Mouse (Mus musculus) midbrain, embryonic 11.5 days (tissue): ENCODE measurements around the gene Platr17. TPM values are rescaled to one million over a fixed set of nuclear protein-coding genes. Genes with fewer than 3 reads are reported as not detected.
"Not testable (repeated sequence)": the region's sequence is repeated elsewhere in the genome, so short reads cannot be mapped to it uniquely, and the experiment has no call there.

ENCODE experiments used
- ATAC-seq: fragments of 200-750 bp; cut with Nextera tagmentation; 2 replicates; pipeline ENCODE4 v1.8.0; 2017; ENCODE audit warnings: moderate TSS enrichment, moderate library complexity; ENCODE audit not compliant: low FRiP score
- DNase-seq: peaks from one replicate; pipeline ENCODE4 v3.0.0; 2015; ENCODE audit warnings: low spot score; ENCODE audit errors: missing footprints
- H3K27ac ChIP-seq: fragments of 300-500 bp; sonication (generic); 2 replicates; pipeline ENCODE4 v1.5.1; 2014; ENCODE audit warnings: low read depth, low read length
- H3K27me3 ChIP-seq: fragments of 300-500 bp; sonication (generic); 2 replicates; pipeline ENCODE4 v1.6.1; 2014; ENCODE audit warnings: mild to moderate bottlenecking, low read length, moderate library complexity, mixed read lengths; ENCODE audit not compliant: control insufficient read depth, insufficient read depth
- H3K36me3 ChIP-seq: fragments of 300-500 bp; sonication (generic); 2 replicates; pipeline ENCODE4 v1.6.1; 2014; ENCODE audit warnings: mild to moderate bottlenecking, low read length, moderate library complexity, mixed read lengths; ENCODE audit not compliant: control insufficient read depth, insufficient read depth
- H3K4me1 ChIP-seq: fragments of 300-500 bp; sonication (generic); 2 replicates; pipeline ENCODE4 v1.6.1; 2014; ENCODE audit warnings: low read length; ENCODE audit not compliant: control insufficient read depth, insufficient read depth
- H3K4me2 ChIP-seq: fragments of 300-500 bp; sonication (generic); 2 replicates; pipeline ENCODE4 v1.6.1; 2014; ENCODE audit warnings: mild to moderate bottlenecking, moderate library complexity
- H3K4me3 ChIP-seq: fragments of 300-500 bp; sonication (generic); 2 replicates; pipeline ENCODE4 v1.5.1; 2014; ENCODE audit warnings: low read depth, low read length
- H3K9ac ChIP-seq: fragments of 300-500 bp; sonication (generic); 2 replicates; pipeline ENCODE4 v1.6.1; 2014; ENCODE audit warnings: low read length
- H3K9me3 ChIP-seq: fragments of 300-500 bp; sonication (generic); 2 replicates; pipeline ENCODE4 v1.6.1; 2016; ENCODE audit warnings: low read length; ENCODE audit not compliant: control insufficient read depth
- WGBS: fragments of 180-500 bp; shearing (Covaris S2); extraction: QIAGEN DNeasy Blood & Tissue Kit; methylation state at CpG from one replicate; pipeline ENCODE4 v1.1.7; 2014; 5-methylcytosine and 5-hydroxymethylcytosine counted together
- polyA plus RNA-seq: library from polyadenylated mRNA; unstranded; fragments of >200 nt; fragmentation: Nextera tagmentation; extraction: Ambion mirVana; gene quantifications from 2 replicates; pipeline ENCODE4 v1.2.1, GENCODE M21; 2014

The Platr17 gene
- polyA plus RNA-seq, 1 experiment from 2014 or later = 0.22 TPM

GRCm38 (mm10) chr17:33943454-33943853 lies 38.5 kb downstream of the Platr17 start:
- H3K4me3 ChIP-seq = no peak overlapping the region
- H3K27me3 ChIP-seq = no peaks in the 10 kb centered on the region
- no peak overlapping the region for H3K9ac ChIP-seq
- no peak overlapping the region for H3K4me2 ChIP-seq
- H3K36me3 ChIP-seq = 0 out of 2 replicates have a peak, but pooled peaks cover 2% of the 10 kb centered on the region
- ATAC-seq (no peak), DNase-seq (no peak)
- 93% methylated on average over 15 of the region's 15 CpGs for WGBS
- H3K27ac ChIP-seq = no peak overlapping the region
- H3K9me3 ChIP-seq = no peaks in the 10 kb centered on the region
- H3K4me1 ChIP-seq = peaks cover 17% of the 10 kb centered on the region

- Histone ChIP-seq H3K4me2 (no peak overlapping the region), H3K27ac (no peak overlapping the region), H3K27me3 (no peaks in the 10 kb centered on the region), H3K9me3 (no peaks in the 10 kb centered on the region), H3K4me1 (peaks cover 17% of the 10 kb centered on the region), H3K9ac (no peak overlapping the region), H3K4me3 (no peak overlapping the region), H3K36me3 (peaks cover 11% of the 10 kb centered on the region)
- WGBS = 94% methylated on average over 10 of the region's 10 CpGs
- DNase-seq (no peak), ATAC-seq (no peak)
Observed at GRCm38 (mm10) chr17:33947430-33948089, 42.6 kb downstream of the Platr17 start.

GRCm38 (mm10) chr17:33948090-33948904 lies 43.4 kb downstream of the Platr17 start:
- Histone ChIP-seq H3K36me3 (peaks cover 17% of the 10 kb centered on the region), H3K9ac (no peak overlapping the region), H3K9me3 (no peaks in the 10 kb centered on the region), H3K27ac (no peak overlapping the region), H3K4me3 (no peak overlapping the region), H3K4me1 (peaks cover 24% of the 10 kb centered on the region), H3K27me3 (no peaks in the 10 kb centered on the region), H3K4me2 (no peak overlapping the region)
- ATAC-seq = no peak
- WGBS = 90% methylated on average over 22 of the region's 22 CpGs
- no peak for DNase-seq

GRCm38 (mm10) chr17:33948905-33949537 lies 44.1 kb downstream of the Platr17 start:
- Histone ChIP-seq H3K9me3 (no peaks in the 10 kb centered on the region), H3K27me3 (no peaks in the 10 kb centered on the region), H3K9ac (no peak overlapping the region), H3K4me2 (no peak overlapping the region), H3K4me1 (peaks cover 29% of the 10 kb centered on the region), H3K4me3 (no peak overlapping the region), H3K36me3 (peaks cover 19% of the 10 kb centered on the region), H3K27ac (no peak overlapping the region)
- ATAC-seq = no peak
- no peak for DNase-seq
- WGBS = 92% methylated on average over 19 of the region's 19 CpGs

- Histone ChIP-seq H3K4me2 (peak overlapping the region; percentile 69; the same call in 1 of the 2 replicates), H3K27ac (no peak overlapping the region), H3K9ac (peak overlapping the region; percentile 68; the same call in 1 of the 2 replicates), H3K4me1 (peaks cover 37% of the 10 kb centered on the region), H3K4me3 (peak overlapping the region; percentile 37; the same call in 1 of the 2 replicates), H3K9me3 (no peaks in the 10 kb centered on the region), H3K36me3 (peaks cover 19% of the 10 kb centered on the region), H3K27me3 (no peaks in the 10 kb centered on the region)
- WGBS = 76% methylated on average over 10 of the region's 10 CpGs
- DNase-seq (no peak), ATAC-seq (no peak)
Observed at GRCm38 (mm10) chr17:33950131-33950625, 45.2 kb downstream of the Platr17 start.

- Histone ChIP-seq H3K4me2 (peak within 1 kb of the TSS; percentile 69), H3K27me3 (no peaks in the 10 kb centered on the region), H3K4me3 (peak within 1 kb of the TSS; percentile 37), H3K27ac (peak within 1 kb of the TSS; percentile 81), H3K36me3 (peaks cover 19% of the 10 kb centered on the region), H3K9ac (peak within 1 kb of the TSS; percentile 68), H3K4me1 (peaks cover 38% of the 10 kb centered on the region), H3K9me3 (no peaks in the 10 kb centered on the region)
- DNase-seq = peak; percentile 98
- under 1% methylated on average over 45 of the region's 45 CpGs for WGBS
- peak; percentile 63 for ATAC-seq
Observed at GRCm38 (mm10) chr17:33951021-33951946, 46.3 kb downstream of the Platr17 start, which contains the start of gene B3galt4. Gene B3galt4, minus strand, starts transcription at chr17:33951488.

GRCm38 (mm10) chr17:33952015-33952414 lies 47.1 kb downstream of the Platr17 start:
- not testable (repeated sequence) for ATAC-seq, H3K9ac ChIP-seq, H3K27ac ChIP-seq, H3K27me3 ChIP-seq, H3K9me3 ChIP-seq
- Histone ChIP-seq H3K4me3 (peak overlapping the region; percentile 37; the same call in 1 of the 2 replicates), H3K4me1 (peaks cover 44% of the 10 kb centered on the region), H3K36me3 (peaks cover 19% of the 10 kb centered on the region), H3K4me2 (peak overlapping the region; percentile 69)
- WGBS = 76% methylated on average over 13 of the region's 13 CpGs
- DNase-seq = peak; percentile 81

GRCm38 (mm10) chr17:33952879-33953278 lies 47.9 kb downstream of the Platr17 start:
- Histone ChIP-seq H3K9ac (no peak overlapping the region; the same call in 1 of the 2 replicates), H3K4me1 (peaks cover 44% of the 10 kb centered on the region), H3K27ac (no peak overlapping the region), H3K4me2 (no peak overlapping the region), H3K36me3 (peaks cover 19% of the 10 kb centered on the region), H3K27me3 (no peaks in the 10 kb centered on the region), H3K4me3 (no peak overlapping the region), H3K9me3 (no peaks in the 10 kb centered on the region)
- WGBS = 79% methylated on average over 4 of the region's 4 CpGs
- ATAC-seq (no peak), DNase-seq (no peak)
